Mouse (Mus musculus) left cerebral cortex, postnatal 10 days (tissue): Measurements from ENCODE around the gene Aplp1. TPM values are rescaled to one million over a fixed set of nuclear protein-coding genes. Genes with fewer than 3 reads are reported as not detected.

ENCODE experiments used
- DNase-seq, 2 experiments: peaks; one replicate each; pipeline ENCODE4 v3.0.0; 2021 to 2022; ENCODE audit warnings: low spot score in 2 of 2, mixed read lengths in 1 of 2; ENCODE audit errors: extremely low spot score in 1 of 2
- intact Hi-C: fragments of 180-260 bp; cut with DNase I; formaldehyde crosslinking; loops from one replicate; pipeline ENCODE4 v1.15.1; 2025
- total RNA-seq, 2 experiments: library from RNA; stranded (reverse); gene quantifications; 2 replicates each; pipeline ENCODE4 v1.2.3; 2021

Gene Aplp1
- total RNA-seq, 2 experiments from 2014 or later: 937 to 959 TPM

GRCm38 (mm10) chr7:30454259-30454658, 8.9 kb upstream of the Aplp1 start:
- no peak for DNase-seq
- intact Hi-C loops: no loop called here

- intact Hi-C loops: no loop called here
- DNase-seq: no peak
Measured at GRCm38 (mm10) chr7:30453766-30454165, 8.4 kb upstream of the Aplp1 start.

- DNase-seq: no peak
- intact Hi-C loops: no loop called here
Measured at GRCm38 (mm10) chr7:30453327-30453726, 8.0 kb upstream of the Aplp1 start.

- intact Hi-C loops: no loop called here
- no peak for DNase-seq
Measured at GRCm38 (mm10) chr7:30450241-30450640, 4.9 kb upstream of the Aplp1 start.

GRCm38 (mm10) chr7:30444154-30444970, 973 bp downstream of the Aplp1 start:
- intact Hi-C loops: no loop called here
- peak; percentile 73 to 89 for DNase-seq

GRCm38 (mm10) chr7:30443696-30444095, 1.6 kb downstream of the Aplp1 start:
- intact Hi-C loops: no loop called here
- DNase-seq: no peak

- intact Hi-C loops: loop anchor here (2.0 kb wide), 1 partner anchor 54 kb away; no protein-coding TSS in a partner anchor
Measured at GRCm38 (mm10) chr7:30440697-30441096, 4.6 kb downstream of the Aplp1 start.

GRCm38 (mm10) chr7:30439734-30440133, 5.6 kb downstream of the Aplp1 start:
- intact Hi-C loops: loop anchor here (2.0 kb wide), 1 partner anchor 55 kb away; no protein-coding TSS in a partner anchor
- no peak for DNase-seq

More at GRCm38 (mm10) chr7:30440697-30441096, 4.6 kb downstream of the Aplp1 start:
- peak in 1 of 2 experiments; percentile 70 for DNase-seq

GRCm38 (mm10) chr7:30436879-30437278, 8.5 kb downstream of the Aplp1 start:
- DNase-seq: no peak
- intact Hi-C loops: no loop called here

- intact Hi-C loops: no loop called here
Measured at GRCm38 (mm10) chr7:30435156-30435555, 10.2 kb downstream of the Aplp1 start.

GRCm38 (mm10) chr7:30434701-30435100, 10.6 kb downstream of the Aplp1 start:
- intact Hi-C loops: no loop called here
- DNase-seq: no peak

More at GRCm38 (mm10) chr7:30435156-30435555, 10.2 kb downstream of the Aplp1 start:
- DNase-seq: no peak

- intact Hi-C loops: no loop called here
- DNase-seq: peak in 1 of 2 experiments; percentile 70
Measured at GRCm38 (mm10) chr7:30434238-30434637, 11.1 kb downstream of the Aplp1 start.

GRCm38 (mm10) chr7:30431793-30432192, 13.5 kb downstream of the Aplp1 start:
- DNase-seq: peak; percentile 84
- intact Hi-C loops: loop anchor here (1.0 to 2.0 kb wide), 2 partner anchors 59 to 95 kb away; no protein-coding TSS in a partner anchor

- DNase-seq: no peak
- intact Hi-C loops: no loop called here
Measured at GRCm38 (mm10) chr7:30430191-30430590, 15.1 kb downstream of the Aplp1 start.

GRCm38 (mm10) chr7:30429327-30429726, 16.0 kb downstream of the Aplp1 start:
- intact Hi-C loops: no loop called here

GRCm38 (mm10) chr7:30423071-30423641, 22.2 kb downstream of the Aplp1 start:
- no peak for DNase-seq
- intact Hi-C loops: no loop called here

More at GRCm38 (mm10) chr7:30429327-30429726, 16.0 kb downstream of the Aplp1 start:
- no peak for DNase-seq

GRCm38 (mm10) chr7:30422560-30422959, 22.8 kb downstream of the Aplp1 start:
- intact Hi-C loops: no loop called here
- DNase-seq: no peak

- DNase-seq: peak; percentile 88 to 96
- intact Hi-C loops: no loop called here
Measured at GRCm38 (mm10) chr7:30421890-30422435, 23.4 kb downstream of the Aplp1 start.

GRCm38 (mm10) chr7:30421175-30421889, 24.0 kb downstream of the Aplp1 start, which contains the start of gene Nfkbid:
Gene Nfkbid (plus strand): TSS chr7:30421732.
- intact Hi-C loops: no loop called here
- DNase-seq: peak in 1 of 2 experiments; percentile 72
